Mouse (Mus musculus): ENCODE results near the gene Lsm7.

The Lsm7 gene

DNA sequence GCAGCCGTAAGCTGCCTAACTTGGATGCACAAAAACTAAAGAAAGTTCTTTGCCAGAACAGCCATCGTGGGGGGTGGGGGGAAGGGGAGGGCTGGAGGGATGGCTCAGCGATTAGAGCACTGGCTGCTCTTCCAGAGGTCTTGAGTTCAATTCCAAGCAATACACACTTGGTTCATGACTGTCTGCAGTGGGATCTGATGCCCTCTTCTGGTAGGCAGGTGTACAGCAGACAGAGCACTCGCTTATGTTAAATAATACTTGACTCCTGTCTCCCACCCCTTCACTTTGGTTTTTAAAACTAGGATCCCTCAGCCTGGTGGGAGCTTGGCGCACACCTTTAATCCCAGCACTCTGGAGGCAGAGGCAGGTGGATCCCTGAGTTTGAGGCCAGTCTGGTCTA is 21.0 kb upstream of the Lsm7 start:
- DNase-seq (ENCODE audit: low spot score): peak; percentile 74

DNA sequence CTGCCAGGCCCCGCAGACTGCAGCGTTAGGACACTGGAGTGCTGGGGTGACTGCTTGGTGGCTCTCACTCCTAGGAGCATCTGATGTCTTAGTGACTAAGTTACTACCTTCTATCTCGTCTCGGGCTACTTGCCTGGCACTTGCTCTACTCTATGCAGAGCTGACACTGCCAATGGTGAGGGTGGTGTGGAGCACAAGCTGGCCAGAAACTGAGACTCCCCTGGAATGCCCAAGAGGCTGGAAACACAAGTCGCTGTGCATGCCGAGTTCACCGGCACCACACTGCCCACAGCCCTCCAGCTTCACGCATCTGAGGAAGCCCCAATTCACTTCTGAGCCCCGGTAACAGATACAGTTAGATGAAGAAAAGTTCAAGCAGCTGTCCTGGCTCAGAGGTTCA is 19.0 kb upstream of the Lsm7 start:
- no peak for DNase-seq (ENCODE audit: low spot score)

DNA sequence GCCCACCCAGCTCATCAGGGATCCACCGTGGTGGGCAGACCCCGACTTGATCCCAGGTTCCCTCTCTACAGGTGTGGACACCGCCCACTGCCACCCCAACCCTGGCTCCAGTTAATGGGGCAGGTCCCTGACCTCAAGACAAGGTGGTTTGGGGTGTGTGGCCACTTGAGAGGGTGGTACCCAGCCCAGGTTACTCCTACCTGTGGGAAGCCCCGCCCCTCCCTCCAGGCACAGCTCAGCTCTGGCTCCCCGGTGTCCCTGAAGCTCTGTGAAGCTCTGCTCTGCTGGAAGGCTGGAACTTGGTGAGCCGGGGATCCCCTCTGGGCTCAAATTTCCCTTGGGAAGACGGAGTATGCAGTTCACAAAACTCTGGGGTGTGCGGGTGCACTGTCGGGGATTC is 16.6 kb upstream of the Lsm7 start, which contains the start of gene Tmprss9:
Gene Tmprss9, plus strand, starts transcription at position 268 of the 400 bp plus-strand sequence.
- DNase-seq (ENCODE audit: low spot score): no peak

DNA sequence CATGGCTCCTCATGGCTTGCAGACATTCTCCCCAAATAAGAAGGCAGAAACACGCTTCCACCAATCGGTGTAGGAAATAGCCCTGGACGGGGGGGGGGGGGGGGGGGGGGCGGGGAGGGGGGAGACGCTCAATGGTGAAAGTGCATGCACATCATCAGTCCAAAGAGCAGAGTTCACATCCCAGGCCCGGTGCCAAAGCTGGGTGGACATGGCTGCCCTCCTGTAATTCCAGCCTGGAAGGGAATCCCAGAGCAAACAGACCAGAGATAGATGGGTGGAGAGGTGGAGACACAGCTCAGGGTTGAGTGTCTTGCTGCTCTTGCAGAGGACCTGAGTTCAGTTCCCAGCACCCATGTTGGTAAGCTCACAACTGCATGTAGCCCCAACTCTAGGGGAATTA is 16.0 kb upstream of the Lsm7 start:
- no peak for DNase-seq (ENCODE audit: low spot score)

DNA sequence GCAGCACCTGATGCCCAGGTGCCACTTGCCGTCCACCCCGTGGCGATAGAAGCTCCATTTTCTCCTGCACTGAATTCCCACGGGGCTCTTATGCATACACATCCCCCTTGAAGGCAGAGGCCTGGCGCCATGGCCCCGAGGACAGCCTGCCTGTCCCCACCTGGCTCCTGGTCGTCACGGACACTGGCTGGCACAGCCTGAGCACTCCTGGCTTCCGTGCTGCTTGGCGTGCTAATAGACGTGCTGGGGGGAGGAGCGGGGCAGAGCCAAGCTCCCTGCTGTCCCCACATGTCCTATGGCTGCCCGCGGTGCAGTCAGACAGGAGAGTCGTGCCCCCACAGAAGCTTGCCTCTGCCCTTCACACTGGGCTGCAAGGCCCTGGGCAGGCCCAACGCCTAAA is 9.4 kb upstream of the Lsm7 start:
- DNase-seq (ENCODE audit: low spot score): no peak

DNA sequence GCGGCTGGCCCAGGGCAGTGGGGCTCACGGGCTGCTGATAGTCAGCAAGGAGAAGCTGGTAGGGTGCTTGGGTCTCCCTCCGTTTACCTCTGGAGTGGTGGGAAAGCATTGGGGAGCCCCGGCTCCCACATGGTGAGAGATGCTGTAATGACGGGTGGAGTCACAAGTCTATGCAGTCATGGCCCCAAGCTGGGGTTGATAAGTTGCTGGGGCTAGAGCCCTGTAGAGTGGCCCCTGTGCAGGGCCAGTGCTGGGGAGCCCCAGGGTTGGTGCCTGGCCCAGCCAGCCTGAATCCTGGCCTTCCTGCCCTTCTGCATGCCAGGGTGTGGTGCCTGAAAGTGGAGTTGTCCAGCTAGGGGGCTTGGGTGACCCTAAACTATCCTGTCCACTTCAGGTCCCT is 7.3 kb upstream of the Lsm7 start:
- DNase-seq (ENCODE audit: low spot score): no peak

DNA sequence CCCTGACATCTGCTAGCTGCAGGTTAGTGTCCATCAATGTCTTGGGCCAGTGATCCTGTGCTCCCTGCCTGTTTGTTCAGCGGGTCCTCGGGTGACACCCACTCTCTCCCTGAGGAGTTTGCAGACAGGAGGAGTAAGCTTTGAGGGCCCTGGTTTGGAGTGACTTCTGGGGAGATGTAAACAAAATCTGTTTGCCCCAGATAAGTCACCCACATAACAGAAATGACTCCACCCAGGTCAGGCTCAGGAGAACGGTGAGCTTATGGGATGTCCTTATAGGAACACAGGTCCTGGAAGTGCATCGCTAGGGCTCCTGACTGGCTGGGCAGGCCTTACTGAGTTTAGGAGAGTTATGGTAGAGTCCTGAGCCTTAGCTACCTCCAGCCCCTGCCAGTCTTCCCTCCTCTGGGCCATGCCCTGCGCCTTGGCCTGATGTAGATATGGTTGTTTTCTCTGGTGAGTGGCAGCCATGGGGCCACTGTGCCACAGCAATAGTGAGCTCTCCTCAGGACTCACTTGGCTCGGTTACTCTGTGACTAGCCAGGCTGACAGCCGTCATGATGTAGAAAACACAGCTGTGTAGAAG is 3.4 kb upstream of the Lsm7 start:
- DNase-seq (ENCODE audit: low spot score): no peak

DNA sequence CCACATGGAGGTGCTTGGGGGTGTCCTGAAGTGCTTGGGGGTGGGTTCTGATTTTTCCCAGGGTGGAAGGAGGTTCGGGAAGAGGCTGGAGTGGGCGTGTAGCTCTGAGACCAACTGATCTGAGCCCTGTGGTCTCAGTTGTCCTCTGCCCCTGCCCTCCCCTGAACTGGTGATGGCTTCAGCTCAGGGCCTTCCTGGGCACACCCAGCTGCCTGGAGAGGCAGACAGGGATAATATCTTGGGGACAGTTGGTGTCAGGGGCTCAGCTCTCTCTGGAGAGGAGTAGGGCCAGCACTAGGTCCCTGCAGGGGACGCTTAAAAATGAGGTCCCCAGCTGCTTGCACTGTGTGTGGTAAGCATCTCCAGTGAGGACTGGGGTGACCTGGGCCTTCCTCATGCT is 2.8 kb upstream of the Lsm7 start:
- DNase-seq (ENCODE audit: low spot score): no peak

DNA sequence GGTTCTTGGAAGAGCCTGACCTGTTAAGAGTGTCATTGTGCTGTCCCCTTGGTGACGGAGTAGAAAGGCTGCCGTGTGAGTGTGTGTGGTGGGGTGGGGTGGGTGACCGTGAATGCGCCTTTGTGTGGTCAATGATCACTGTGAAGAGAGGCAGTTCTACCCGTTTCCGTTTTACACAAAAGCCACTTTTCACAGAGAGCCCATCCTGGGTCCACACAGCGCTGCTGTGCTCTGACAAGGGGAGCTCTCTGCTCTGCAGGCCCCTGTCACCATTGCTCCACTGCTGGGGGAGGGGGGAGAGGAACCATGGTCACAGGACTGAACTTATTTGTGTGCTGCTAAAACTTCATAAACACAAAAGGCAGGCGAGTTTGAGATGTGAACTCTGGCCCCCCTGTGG is 2.4 kb upstream of the Lsm7 start:
- no peak for DNase-seq (ENCODE audit: low spot score)

DNA sequence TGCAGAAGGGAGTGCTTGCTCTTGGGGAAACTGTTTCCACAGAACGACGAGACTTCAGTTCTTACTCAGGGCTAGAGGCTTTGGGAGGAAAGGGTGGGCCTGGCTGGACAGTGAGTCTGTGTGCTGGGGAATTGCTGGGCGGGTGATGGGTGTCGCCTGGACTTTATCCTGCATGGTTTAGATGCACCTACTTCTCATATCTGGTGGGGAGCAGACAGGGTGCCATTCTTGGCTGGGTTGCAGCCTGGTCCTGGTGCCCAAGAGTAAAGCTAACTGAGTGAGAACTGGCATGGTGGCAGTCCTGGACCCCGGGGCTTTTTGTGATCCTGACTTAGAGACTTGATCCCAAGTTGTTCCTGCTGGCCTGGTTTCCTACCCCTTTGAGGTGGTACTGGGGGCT is 1.9 kb upstream of the Lsm7 start:
- DNase-seq (ENCODE audit: low spot score): no peak

DNA sequence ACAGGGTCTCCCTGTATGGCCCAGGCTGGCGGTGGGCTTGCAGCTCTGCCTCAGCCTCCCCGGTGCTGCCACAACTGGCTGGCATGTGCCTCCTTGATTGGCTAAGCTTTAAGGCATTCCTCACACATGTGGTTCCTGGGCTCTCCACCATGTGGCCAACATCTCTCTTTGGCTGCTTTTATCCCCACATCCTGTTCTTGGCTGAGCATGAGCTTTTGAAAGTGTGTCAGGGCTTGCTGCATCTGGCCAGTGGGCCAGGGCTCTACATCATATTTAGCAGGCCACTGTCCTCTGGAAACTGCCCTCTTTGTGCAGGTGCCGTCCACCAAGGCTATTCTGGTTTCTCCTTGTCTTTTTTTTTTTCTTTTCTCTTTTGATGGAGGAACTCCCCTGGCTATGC is 1.3 kb upstream of the Lsm7 start:
- peak; percentile 35 for DNase-seq (ENCODE audit: low spot score)

DNA sequence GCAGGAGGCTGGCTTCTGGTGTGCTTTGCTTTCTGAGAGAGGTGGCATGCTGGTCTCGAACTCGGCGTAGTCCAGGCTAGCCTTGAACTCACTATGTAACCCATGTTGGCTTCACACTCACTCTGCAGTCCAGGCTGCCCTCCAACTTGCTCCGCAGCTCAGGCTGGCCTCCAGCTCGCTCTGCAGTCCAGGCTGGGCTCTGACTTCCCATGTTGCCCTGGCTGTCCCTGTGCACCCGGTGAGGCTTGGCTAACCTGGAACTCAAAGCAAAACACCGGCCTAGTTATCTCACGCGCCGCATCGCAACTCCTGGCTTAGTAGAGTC is 702 bp upstream of the Lsm7 start:
- DNase-seq (ENCODE audit: low spot score): peak; percentile 21

DNA sequence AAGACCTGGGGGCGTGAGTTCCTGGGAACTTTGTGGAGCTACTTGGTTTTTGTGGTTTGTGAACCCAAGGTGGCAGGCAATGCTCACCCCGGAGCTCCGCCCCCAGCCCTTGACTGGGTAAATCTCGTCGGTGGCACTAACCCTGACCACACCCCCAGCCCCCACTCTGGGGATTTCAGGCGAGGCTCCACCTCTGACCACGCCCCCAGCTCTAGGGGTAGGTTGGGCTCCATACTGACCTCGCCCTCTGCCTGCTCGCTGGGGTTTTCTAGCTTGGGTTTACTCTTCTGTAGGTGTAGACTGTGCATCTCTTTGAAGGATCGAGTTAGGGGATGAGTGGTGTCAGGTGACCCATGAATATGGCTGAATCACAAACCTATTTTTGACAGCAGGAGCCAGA is 6.4 kb downstream of the Lsm7 start:
- peak; percentile 66 for DNase-seq (ENCODE audit: low spot score)

DNA sequence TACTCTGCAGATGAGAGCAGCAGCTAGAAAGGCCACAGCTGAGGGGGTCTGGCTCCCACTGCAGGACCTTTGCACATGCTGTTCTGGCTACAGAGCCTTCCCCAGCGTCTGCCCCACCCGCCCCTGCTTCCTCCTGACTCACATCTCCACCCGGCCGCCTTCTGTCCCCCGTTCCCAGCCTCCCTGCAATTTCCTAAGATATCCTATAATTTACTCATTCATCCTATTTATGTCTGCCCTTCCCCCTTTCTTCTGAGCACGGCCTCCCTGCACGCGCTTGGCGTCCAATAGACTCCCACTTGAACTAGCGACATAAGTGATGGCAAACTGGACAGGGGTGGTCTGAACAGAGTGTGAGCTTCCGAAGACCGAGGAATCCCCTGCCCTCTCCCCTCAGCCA is 9.3 kb downstream of the Lsm7 start:
- no peak for DNase-seq (ENCODE audit: low spot score)

DNA sequence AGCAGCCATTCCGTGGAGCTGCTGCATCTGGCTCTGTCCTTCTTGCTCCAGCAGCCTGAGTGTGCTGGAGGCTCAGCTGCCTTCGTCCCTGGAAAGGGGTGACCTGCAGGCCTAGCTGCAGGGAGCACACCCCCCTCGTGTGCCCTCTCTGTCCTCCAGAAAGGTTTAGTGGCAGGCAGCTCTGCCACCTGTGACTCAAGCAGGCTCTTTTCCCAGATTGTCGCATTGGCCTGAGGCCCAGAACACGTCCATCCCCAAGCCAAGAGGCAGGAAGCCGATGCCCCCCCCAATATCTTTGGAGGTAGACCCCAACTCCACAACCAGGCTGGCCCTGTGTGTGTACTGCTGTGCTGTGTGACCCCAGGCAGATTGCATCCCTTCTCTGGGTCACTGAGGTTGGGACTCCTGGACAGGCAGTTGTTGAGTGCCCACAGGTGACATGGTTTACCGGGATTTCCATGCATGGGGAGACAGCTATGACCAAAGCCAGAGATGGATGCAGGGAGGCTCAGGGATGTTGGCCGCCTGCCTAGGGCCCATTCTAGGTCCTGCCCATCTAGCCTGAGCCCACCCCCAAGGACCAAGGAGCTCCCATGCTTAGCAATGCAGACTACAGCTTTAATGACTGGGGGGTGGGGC is 9.8 kb downstream of the Lsm7 start:
- DNase-seq (ENCODE audit: low spot score): no peak

DNA sequence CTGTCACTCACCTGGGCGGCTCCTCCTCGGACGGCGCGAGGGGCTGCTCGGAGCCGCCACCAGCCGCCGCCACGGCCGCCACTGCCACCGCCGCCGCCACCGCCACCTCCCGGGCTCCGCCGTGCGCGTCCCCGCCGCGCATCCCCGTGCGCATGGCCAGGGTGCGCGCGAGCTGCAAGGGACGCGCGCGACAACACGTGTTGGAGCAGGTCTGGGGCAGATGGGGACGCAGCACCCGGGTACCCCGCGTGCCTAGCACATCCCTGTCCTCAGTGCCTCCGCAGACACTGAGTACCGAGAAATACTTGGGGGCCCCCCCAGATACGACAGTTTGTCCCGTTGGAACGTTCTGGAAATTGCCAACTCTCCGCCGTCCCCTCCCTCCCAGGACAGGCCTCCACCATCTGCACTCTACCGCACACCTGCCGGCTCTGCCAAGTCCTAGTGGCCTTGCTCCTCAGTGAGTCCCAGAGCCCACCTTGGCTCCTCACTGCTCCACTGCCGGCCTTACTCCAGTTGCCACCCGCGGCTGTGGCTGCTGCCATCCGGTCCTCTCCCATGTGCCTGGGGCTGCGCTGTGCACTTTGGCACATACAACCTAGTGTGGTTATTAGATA is 11.0 kb downstream of the Lsm7 start, which contains the start of gene Lingo3:
Gene Lingo3, minus strand, starts transcription at position 109 of the 617 bp plus-strand sequence.
- peak; percentile 48 for DNase-seq (ENCODE audit: low spot score)

DNA sequence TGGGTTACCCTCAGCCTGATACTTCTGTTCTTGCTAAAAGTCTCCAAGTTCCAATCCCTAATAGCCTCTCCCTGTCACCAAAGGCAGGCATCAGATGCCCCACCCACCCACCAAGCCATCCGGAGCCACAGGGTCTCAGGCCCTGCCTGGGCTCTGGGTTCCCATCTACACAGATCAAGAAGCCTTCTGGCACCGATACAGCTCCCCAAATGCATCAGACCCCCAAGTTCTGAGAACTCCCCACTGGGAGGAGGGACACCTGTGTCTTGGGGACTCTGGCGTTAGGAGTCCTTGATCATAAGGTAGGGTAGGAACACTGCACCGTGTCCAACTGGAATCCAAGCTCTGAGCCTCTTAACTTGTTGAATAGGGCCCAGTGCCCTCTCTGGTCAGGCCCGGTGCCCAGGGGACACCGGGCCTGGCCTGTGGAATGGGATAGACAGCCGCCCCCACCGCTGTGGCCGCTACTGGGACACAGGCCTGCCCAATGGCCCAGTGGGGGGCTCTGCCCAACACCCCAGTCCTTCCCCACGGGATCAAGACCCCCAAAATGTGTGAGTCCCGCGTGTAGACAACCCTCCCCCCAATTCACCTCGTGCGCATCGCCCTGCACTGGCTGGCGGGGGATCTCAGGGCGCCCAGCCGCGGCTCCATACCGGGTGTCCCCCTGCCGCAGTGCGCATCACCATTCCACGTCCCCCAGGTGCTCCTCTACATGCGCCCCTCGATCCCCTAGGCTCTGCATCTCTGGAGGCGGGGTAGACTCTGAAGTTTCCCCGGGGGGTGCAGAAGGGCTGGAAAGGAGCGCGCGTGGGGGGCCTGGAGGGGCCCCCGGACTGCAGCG is 11.7 kb downstream of the Lsm7 start:
- DNase-seq (ENCODE audit: low spot score): no peak

DNA sequence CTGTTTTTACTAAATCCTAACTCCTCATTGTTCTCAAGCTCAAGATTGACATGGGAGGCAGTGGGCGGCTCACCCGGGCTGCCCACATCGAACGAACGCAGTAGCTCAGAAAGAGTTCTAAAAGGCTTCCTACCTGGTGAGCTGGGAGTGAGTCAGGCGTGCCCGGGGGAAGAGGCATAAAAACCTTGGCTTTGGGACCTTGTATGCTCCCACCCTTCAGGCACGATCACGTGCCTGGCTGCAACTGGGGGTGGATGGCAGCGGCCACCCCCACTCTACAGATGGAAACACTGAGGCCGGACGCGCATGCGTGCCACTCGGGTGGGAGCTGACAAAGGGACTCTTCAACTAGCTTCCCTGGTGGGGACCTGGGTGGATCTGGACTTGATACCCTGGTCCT is 12.7 kb downstream of the Lsm7 start:
- DNase-seq (ENCODE audit: low spot score): no peak

DNA sequence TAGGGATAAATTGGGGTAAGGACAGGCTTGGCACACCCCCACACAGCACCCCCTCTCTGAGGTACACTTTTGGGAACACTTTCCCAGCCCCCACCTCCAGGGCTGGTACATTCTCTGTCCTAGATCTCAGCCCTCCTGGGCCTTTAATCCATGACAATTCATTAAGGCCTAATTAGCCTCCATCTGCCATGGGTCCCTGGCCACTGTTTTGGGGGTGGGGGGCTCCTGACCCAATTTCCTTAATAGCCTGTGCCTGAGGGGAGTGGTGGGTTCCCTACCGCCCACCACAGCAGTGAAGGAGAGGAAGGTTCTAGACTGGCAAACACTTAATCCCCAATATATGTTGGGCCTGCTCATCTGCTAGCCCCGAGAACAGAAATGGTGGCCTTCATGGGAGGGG is 13.3 kb downstream of the Lsm7 start:
- no peak for DNase-seq (ENCODE audit: low spot score)

DNA sequence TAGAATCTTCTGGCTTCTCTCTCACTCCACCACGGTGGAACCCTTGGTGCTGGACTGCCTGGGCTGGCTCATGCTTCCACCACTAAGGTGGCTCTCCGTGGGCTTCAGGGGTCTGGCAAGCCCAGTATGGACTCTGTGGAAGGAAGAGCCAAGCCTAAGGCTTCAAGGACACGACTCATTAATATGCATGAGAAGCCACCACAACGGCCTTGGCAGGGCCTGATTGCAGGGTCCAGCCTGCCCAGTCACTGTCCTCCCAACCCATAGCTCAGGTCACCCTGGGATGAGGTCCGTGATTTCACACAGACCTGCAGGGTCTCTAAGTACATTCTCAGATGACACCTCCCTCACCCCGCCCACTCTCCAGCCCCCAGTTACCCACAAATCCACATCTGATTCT is 15.2 kb downstream of the Lsm7 start:
- DNase-seq (ENCODE audit: low spot score): no peak

DNA sequence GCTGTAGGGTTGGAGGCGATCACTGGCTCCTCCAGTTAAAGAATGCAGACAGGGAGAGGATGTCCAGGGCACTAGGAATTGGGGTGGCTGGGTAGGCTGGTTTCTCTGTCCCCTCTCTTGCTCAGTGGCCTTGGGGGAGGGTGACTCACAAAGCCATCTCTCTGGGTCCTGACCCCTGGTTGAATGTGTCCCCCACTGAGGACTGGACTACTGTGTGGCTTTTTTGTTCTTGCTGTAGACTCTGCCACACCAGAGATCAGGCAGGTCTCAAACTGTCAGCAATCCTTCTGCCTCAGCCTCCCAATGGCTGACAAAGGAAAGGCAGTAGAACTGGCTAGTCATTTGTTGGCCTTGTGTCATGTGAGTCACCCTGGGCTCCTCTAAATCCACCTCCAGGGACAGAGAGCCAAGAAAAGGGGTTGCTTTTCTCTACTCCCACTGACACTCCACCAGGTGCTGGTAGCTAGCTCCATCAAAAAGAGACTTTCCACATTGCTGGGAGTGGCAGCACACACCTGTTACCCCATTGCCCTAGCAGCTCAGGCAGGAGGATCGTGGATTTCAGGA is 16.6 kb downstream of the Lsm7 start:
- no peak for DNase-seq (ENCODE audit: low spot score)

DNA sequence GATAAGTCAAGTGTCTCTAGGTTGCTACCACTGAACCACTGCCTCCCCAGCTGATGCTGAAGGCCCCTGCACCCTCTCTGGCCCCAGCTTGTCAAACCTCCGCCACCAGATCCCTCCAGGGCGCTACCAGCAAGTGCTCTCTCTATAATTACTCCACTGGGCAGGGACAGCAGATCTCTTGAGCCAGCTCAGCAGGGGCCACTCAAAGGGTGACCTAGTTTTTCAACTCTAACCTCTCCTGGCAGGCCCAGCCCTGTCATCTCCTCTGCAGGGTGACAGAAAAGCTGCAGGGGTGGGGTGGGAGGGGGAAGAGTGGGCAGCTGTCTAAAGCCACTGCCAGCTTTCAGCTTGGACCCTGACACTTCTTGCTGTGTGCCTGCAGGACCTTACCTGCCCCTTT is 17.2 kb downstream of the Lsm7 start:
- DNase-seq (ENCODE audit: low spot score): no peak

DNA sequence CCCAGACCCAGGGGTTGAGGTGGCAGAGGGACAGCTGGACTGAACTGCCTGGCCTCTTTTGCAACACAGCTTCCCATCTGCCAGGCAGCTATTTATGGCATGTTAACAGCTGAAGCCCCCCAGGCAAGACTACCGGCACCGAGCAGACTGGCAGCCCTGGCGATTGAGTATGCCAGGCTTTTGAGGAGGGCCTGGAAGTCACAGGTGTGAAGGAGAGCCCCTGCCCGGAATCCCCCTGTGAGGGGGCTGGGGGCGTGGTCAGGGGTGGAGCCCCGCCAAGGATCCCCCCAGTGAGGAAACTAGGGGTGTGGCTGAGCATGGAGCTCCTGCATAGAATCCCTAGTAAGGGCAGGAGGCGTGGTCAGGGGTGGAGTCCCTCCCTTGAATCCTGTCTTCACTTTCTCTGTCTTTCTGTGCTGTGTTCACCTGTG is 18.0 kb downstream of the Lsm7 start:
- DNase-seq (ENCODE audit: low spot score): no peak
